Mouse (Mus musculus) olfactory bulb, adult 2 months (tissue): ENCODE data around the gene Il18.

Source experiments
- CTCF ChIP-seq: fragments of 200-500 bp; IDR thresholded peaks from 2 replicates; pipeline ENCODE4 v1.5.1; 2012; ENCODE audit warnings: low read depth, mild to moderate bottlenecking, low read length, moderate library complexity; ENCODE audit not compliant: insufficient read depth
- POLR2A ChIP-seq: fragments of 200-500 bp; IDR thresholded peaks from 2 replicates; pipeline ENCODE4 v1.6.1; 2012; ENCODE audit warnings: mild to moderate bottlenecking, low read depth, low read length, moderate library complexity; ENCODE audit not compliant: insufficient read depth

- TF ChIP-seq POLR2A (no peak), CTCF (no peak)
Observed at GRCm38 (mm10) chr9:50565940-50566339, 11.3 kb downstream of the Il18 start.
